Mouse (Mus musculus) lung, postnatal 0 days (tissue): ENCODE data around the gene Atp1b1.

ENCODE experiments used
- CTCF ChIP-seq: IDR thresholded peaks from 2 replicates; pipeline ENCODE4 v1.5.1; 2016; ENCODE audit warnings: antibody characterized with exemption, mild to moderate bottlenecking
- EP300 ChIP-seq: IDR thresholded peaks from 2 replicates; pipeline ENCODE4 v1.6.1; 2016; ENCODE audit warnings: antibody characterized with exemption, mild to moderate bottlenecking, control low read depth

GRCm38 (mm10) chr1:164434049-164434448 is 24.1 kb downstream of the Atp1b1 start:
- TF ChIP-seq CTCF = no peak
- no peak for TF ChIP-seq EP300
